Mouse (Mus musculus): ENCODE data around the gene Fam217b. TPM values are rescaled to one million over a fixed set of nuclear protein-coding genes. Genes with fewer than 3 reads are reported as not detected.

The Fam217b gene
- under 1 TPM in 1 of 2 experiments, not detected in 1; 0.29 TPM for polyA plus RNA-seq (2017; shearing (Covaris generic))

GRCm38 (mm10) chr2:178414261-178415149, at the start of gene Fam217b, which contains the start of gene Ppp1r3d:
Gene Fam217b (plus strand): TSS chr2:178414524.
Gene Ppp1r3d (minus strand): TSS chr2:178414472.

GRCm38 (mm10) chr2:178407053-178407815, 7.1 kb upstream of the Fam217b start, which contains the start of gene Sycp2:
Gene Sycp2 (minus strand): TSS chr2:178407685.

GRCm38 (mm10) chr2:178430231-178430630, 15.9 kb downstream of the Fam217b start, which contains the start of gene Cdh26:
Gene Cdh26 (plus strand): TSS chr2:178430531.

Other genes starting within 250 kb of the Fam217b start
- gene Sycp2, start 6.8 kb upstream of the Fam217b start, polyA plus RNA-seq (2017; shearing (Covaris generic)): not detected
- under 1 TPM; 0.10 to 0.16 TPM for gene Ppp1r3d, start 52 bp upstream of the Fam217b start, polyA plus RNA-seq (2017; shearing (Covaris generic))
- not detected for gene Cdh26, start 16.0 kb downstream of the Fam217b start, polyA plus RNA-seq (2017; shearing (Covaris generic))